Mouse (Mus musculus): ENCODE measurements around the gene Gm12569.

DNA sequence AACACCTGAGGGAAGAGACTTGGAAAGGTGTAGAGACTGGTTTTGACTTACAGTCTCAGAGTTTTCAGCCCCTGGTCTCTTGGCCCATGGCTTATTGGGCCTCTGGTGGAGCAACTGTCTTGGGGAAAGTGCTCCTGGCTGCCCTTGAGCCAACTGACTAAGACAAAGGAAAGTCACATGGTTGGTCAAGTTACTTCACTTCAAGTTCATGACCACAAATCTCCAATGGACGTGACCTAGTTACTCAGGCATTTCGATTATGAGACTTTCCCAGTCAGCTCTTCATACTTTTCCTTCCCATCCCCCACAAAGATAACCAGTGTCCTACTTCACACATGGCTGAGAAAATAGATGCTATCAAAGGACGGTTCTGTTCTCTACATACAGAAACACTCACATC, 12.5 kb upstream of the Gm12569 start:
- TF ChIP-seq CTCF (IDR thresholded peaks at IDR 0.05; ENCODE audit: control insufficient read depth, insufficient read depth, insufficient replicate concordance, low read depth, low read length) (no peak), POLR2A (IDR thresholded peaks at IDR 0.05; ENCODE audit: control insufficient read depth, low read depth, low read length) (no peak)
